8 mouse cellular contexts compared by ENCODE assay signal in the genomic region with DNA sequence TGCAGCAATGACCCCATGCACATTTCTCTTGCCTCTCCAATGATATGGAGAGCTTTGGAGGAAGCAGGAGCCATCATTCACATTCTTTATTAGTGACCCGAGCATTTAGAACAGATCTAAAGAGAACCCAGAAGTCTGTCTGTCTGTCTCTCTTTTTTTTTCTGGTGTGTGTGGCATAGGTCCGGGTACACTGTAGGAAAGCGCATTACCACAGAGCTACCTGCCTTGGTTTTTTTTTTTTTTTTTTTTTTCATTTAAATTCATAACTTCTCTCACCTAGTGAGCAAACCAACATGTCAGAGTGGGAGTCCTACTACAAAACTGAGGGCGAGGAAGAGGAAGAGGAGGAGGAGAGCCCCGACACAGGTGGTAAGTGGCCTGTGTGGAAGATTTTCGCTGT. TPM values are rescaled to one million over a fixed set of nuclear protein-coding genes. Genes with fewer than 3 reads are reported as not detected.
A peak's percentile ranks its signal among the peaks of the same experiment; 100 is the strongest.
DNase-seq lines count a peak whose midpoint lies in the region; ATAC-seq and TF ChIP-seq lines count a peak whose summit lies in the region.

No protein-coding gene starts in this region.

- H3K9me3 ChIP-seq in heart, embryonic 13.5 days, result no peaks in the 10 kb centered on the region
- no peaks in the 10 kb centered on the region for H3K9me3 ChIP-seq in ES-Bruce4 (replicated peaks; ENCODE audit: control insufficient read depth, insufficient read depth, low read length, poor library complexity, severe bottlenecking)
- no peaks in the 10 kb centered on the region for H3K9me3 ChIP-seq in forebrain, embryonic 16.5 days (ENCODE audit: control insufficient read depth, low read length)

- H3K4me2 ChIP-seq in heart, embryonic 13.5 days, result peak overlapping the region; percentile 96
- peak overlapping the region; percentile 90 for H3K4me2 ChIP-seq in forebrain, embryonic 16.5 days (ENCODE audit: low read length)

- peak overlapping the region; percentile 84 for H3K9ac ChIP-seq in heart, embryonic 13.5 days
- H3K9ac ChIP-seq in ES-Bruce4 (ENCODE audit: low read depth, poor library complexity, severe bottlenecking), result peak overlapping the region; percentile 14
- peak overlapping the region; percentile 79 for H3K9ac ChIP-seq in forebrain, embryonic 16.5 days (replicated peaks; ENCODE audit: low read depth, low read length)

- peaks cover 30% of the 10 kb centered on the region for H3K4me1 ChIP-seq in heart, embryonic 13.5 days
- H3K4me1 ChIP-seq in ES-Bruce4 (ENCODE audit: control insufficient read depth, insufficient read depth, low read length), result no peaks in the 10 kb centered on the region
- H3K4me1 ChIP-seq in forebrain, embryonic 16.5 days (replicated peaks; ENCODE audit: control insufficient read depth, insufficient read depth, low read length), result peaks cover 25% of the 10 kb centered on the region

- peak overlapping the region; percentile 80 for H3K27ac ChIP-seq in heart, embryonic 13.5 days (replicated peaks)
- no peak overlapping the region for H3K27ac ChIP-seq in ES-Bruce4 (ENCODE audit: insufficient read depth, low read length)
- H3K27ac ChIP-seq in forebrain, embryonic 16.5 days (ENCODE audit: low read length), result peak overlapping the region; percentile 78
- H3K27ac ChIP-seq in macrophage, result no peak overlapping the region

- peak overlapping the region; percentile 94 for H3K4me3 ChIP-seq in heart, embryonic 13.5 days
- peak overlapping the region; percentile 81 for H3K4me3 ChIP-seq in ES-Bruce4 (ENCODE audit: low read depth, low read length)
- peak overlapping the region; percentile 54 for H3K4me3 ChIP-seq in forebrain, embryonic 16.5 days (replicated peaks; ENCODE audit: low read length)
- H3K4me3 ChIP-seq in macrophage (ENCODE audit: inconsistent target), result peak overlapping the region; percentile 81

- H3K36me3 ChIP-seq in heart, embryonic 13.5 days, result peaks cover 28% of the 10 kb centered on the region
- H3K36me3 ChIP-seq in ES-Bruce4 (ENCODE audit: control insufficient read depth, insufficient read depth, low read length, poor library complexity, severe bottlenecking), result peaks cover 13% of the 10 kb centered on the region
- no peaks in the 10 kb centered on the region for H3K36me3 ChIP-seq in forebrain, embryonic 16.5 days (ENCODE audit: control insufficient read depth, insufficient read depth)
- no peaks in the 10 kb centered on the region for H3K36me3 ChIP-seq in macrophage (ENCODE audit: inconsistent target)

- no peak for TF ChIP-seq CTCF in ES-Bruce4 (IDR thresholded peaks at IDR 0.05; ENCODE audit: low read depth, low read length)

- DNase-seq in heart, adult 11 months, result no peak
- no peak for DNase-seq in c-Kit-positive CD71-positive TER-119-positive erythroid progenitor cells, embryonic 14.5 days (ENCODE audit: low spot score)
- no peak for DNase-seq in lung, postnatal 4 days
- DNase-seq in cerebellum, adult 18-20 months, result no peak

- no peaks in the 10 kb centered on the region; the same call in 1 of the 2 replicates for H3K79me2 ChIP-seq in macrophage (ENCODE audit: inconsistent target)

- no peak for ATAC-seq in heart, embryonic 13.5 days (ENCODE audit: extremely low read depth, insufficient number of reproducible peaks, low FRiP score, low TSS enrichment)
- no peak for ATAC-seq in forebrain, embryonic 16.5 days

- TF ChIP-seq POLR2A in ES-Bruce4 (IDR thresholded peaks at IDR 0.05; ENCODE audit: insufficient read depth, low read length), result no peak

- H3K27me3 ChIP-seq in heart, embryonic 13.5 days (replicated peaks), result no peaks in the 10 kb centered on the region
- H3K27me3 ChIP-seq in ES-Bruce4 (ENCODE audit: control insufficient read depth, insufficient read depth, low read length, poor library complexity, severe bottlenecking), result no peaks in the 10 kb centered on the region
- H3K27me3 ChIP-seq in forebrain, embryonic 16.5 days (replicated peaks; ENCODE audit: control insufficient read depth, insufficient read depth, low read length), result no peaks in the 10 kb centered on the region

- WGBS in heart, embryonic 13.5 days, result 21% methylated on average over 6 of the region's 6 CpGs
- WGBS in forebrain, embryonic 16.5 days, result 17% methylated on average over 6 of the region's 6 CpGs
- WGBS in macrophage (ENCODE audit: missing documents), result 0% methylated on average over 3 of the region's 6 CpGs

- no peak for TF ChIP-seq EP300 in ES-Bruce4 (IDR thresholded peaks at IDR 0.05; ENCODE audit: insufficient read depth, low read depth, low read length)

RNA-seq across cellular contexts. Expression of gene Desi1, which starts 16.8 kb away (rescaled TPM):
- 19.1 and 20.0 TPM in 2 replicates for polyA plus RNA-seq in heart, embryonic 13.5 days (2015; fragmentation: Nextera tagmentation; extraction: Ambion mirVana)
- polyA plus RNA-seq in ES-Bruce4 (2011; ENCODE audit: insufficient read depth, insufficient read length, low read depth, missing spikeins) (45.4 and 45.9 TPM in 2 replicates), macrophage (2018) (15.4 to 32.2 TPM (median 24.8 TPM) in 3 replicates)
- 45.4 and 47.4 TPM in 2 replicates for polyA plus RNA-seq in forebrain, embryonic 16.5 days (2015; fragmentation: Nextera tagmentation; extraction: Ambion mirVana)
- 1 to 10 TPM in 24 of 26 experiments, under 1 TPM in 2; 0.75 to 9.7 (median 4.3) TPM for total RNA-seq in macrophage (2018; cell fraction: chromatin; rRNA removed)
- total RNA-seq in macrophage (2018; cell fraction: cytosol; rRNA removed), result 10 to 100 TPM; 15.0 to 22.1 (median 17.8) TPM
- total RNA-seq in macrophage (2018; cell fraction: nucleus; rRNA removed), result 10 to 100 TPM in 7 of 26 experiments, 1 to 10 TPM in 19; 3.8 to 16.2 (median 6.8) TPM

RNA-seq across cellular contexts. Expression of gene Xrcc6, which starts 29.2 kb away (rescaled TPM):
- 71.3 and 72.9 TPM in 2 replicates for polyA plus RNA-seq in heart, embryonic 13.5 days (2015; fragmentation: Nextera tagmentation; extraction: Ambion mirVana)
- polyA plus RNA-seq in ES-Bruce4 (2011; ENCODE audit: insufficient read depth, insufficient read length, low read depth, missing spikeins) (98.6 and 131 TPM in 2 replicates), macrophage (2018) (8.4 to 21.0 TPM (median 15.0 TPM) in 3 replicates)
- 63.0 and 63.1 TPM in 2 replicates for polyA plus RNA-seq in forebrain, embryonic 16.5 days (2015; fragmentation: Nextera tagmentation; extraction: Ambion mirVana)
- 10 to 100 TPM in 12 of 26 experiments, 1 to 10 TPM in 14; 1.0 to 32.7 (median 8.5) TPM for total RNA-seq in macrophage (2018; cell fraction: chromatin; rRNA removed)
- total RNA-seq in macrophage (2018; cell fraction: cytosol; rRNA removed), result 10 to 100 TPM in 10 of 26 experiments, 1 to 10 TPM in 16; 7.0 to 13.8 (median 9.6) TPM
- total RNA-seq in macrophage (2018; cell fraction: nucleus; rRNA removed), result 10 to 100 TPM in 9 of 26 experiments, 1 to 10 TPM in 17; 2.2 to 30.8 (median 7.9) TPM

RNA-seq across cellular contexts. Expression of gene Snu13, which starts 30.6 kb away (rescaled TPM):
- 167 and 192 TPM in 2 replicates for polyA plus RNA-seq in heart, embryonic 13.5 days (2015; fragmentation: Nextera tagmentation; extraction: Ambion mirVana)
- polyA plus RNA-seq in ES-Bruce4 (2011; ENCODE audit: insufficient read depth, insufficient read length, low read depth, missing spikeins) (271 and 279 TPM in 2 replicates), macrophage (2018) (42.7 to 102 TPM (median 90.6 TPM) in 3 replicates)
- 284 and 285 TPM in 2 replicates for polyA plus RNA-seq in forebrain, embryonic 16.5 days (2015; fragmentation: Nextera tagmentation; extraction: Ambion mirVana)
- total RNA-seq in macrophage (2018; cell fraction: chromatin; rRNA removed), result 10 to 100 TPM in 20 of 26 experiments, 1 to 10 TPM in 6; 5.2 to 30.8 (median 15.9) TPM
- total RNA-seq in macrophage (2018; cell fraction: cytosol; rRNA removed), result 10 to 100 TPM; 43.1 to 64.2 (median 54.7) TPM
- total RNA-seq in macrophage (2018; cell fraction: nucleus; rRNA removed), result 10 to 100 TPM; 19.0 to 67.9 (median 27.6) TPM

RNA-seq across cellular contexts. Expression of gene 1700029P11Rik, which starts 36.5 kb away (rescaled TPM):
- not detected in 2 replicates for polyA plus RNA-seq in heart, embryonic 13.5 days (2015; fragmentation: Nextera tagmentation; extraction: Ambion mirVana)
- 3.5 and 4.8 TPM in 2 replicates for polyA plus RNA-seq in ES-Bruce4 (2011; ENCODE audit: insufficient read depth, insufficient read length, low read depth, missing spikeins)
- polyA plus RNA-seq in forebrain, embryonic 16.5 days (2015; fragmentation: Nextera tagmentation; extraction: Ambion mirVana), result not detected in 2 replicates
- total RNA-seq in macrophage (2018; cell fraction: chromatin; rRNA removed), result not detected
- total RNA-seq in macrophage (2018; cell fraction: cytosol; rRNA removed), result not detected
- not detected for total RNA-seq in macrophage (2018; cell fraction: nucleus; rRNA removed)
- not detected in 3 replicates for polyA plus RNA-seq in macrophage (2018)

RNA-seq across cellular contexts. Expression of gene 4930407I10Rik, which starts 42.1 kb away (rescaled TPM):
- polyA plus RNA-seq in heart, embryonic 13.5 days (2015; fragmentation: Nextera tagmentation; extraction: Ambion mirVana), result not detected in 2 replicates
- not detected in 2 replicates for polyA plus RNA-seq in ES-Bruce4 (2011; ENCODE audit: insufficient read depth, insufficient read length, low read depth, missing spikeins)
- not detected in 2 replicates for polyA plus RNA-seq in forebrain, embryonic 16.5 days (2015; fragmentation: Nextera tagmentation; extraction: Ambion mirVana)
- not detected for total RNA-seq in macrophage (2018; cell fraction: chromatin; rRNA removed)
- not detected for total RNA-seq in macrophage (2018; cell fraction: cytosol; rRNA removed)
- total RNA-seq in macrophage (2018; cell fraction: nucleus; rRNA removed), result not detected
- not detected in 3 replicates for polyA plus RNA-seq in macrophage (2018)

Comparison
In these comparisons a context has a peak if more than half of its experiments do, and no peak if none do; other contexts are left out.
1. H3K27ac ChIP-seq: peak in heart, embryonic 13.5 days (single experiment) and forebrain, embryonic 16.5 days (single experiment); none in ES-Bruce4 (single experiment) and macrophage (single experiment).
2. H3K9ac ChIP-seq: peak in every context shown above with its lines; median percentile 84 in heart, embryonic 13.5 days; 79 in forebrain, embryonic 16.5 days; 14 in ES-Bruce4.
3. Peak in every context shown above with its lines, with median percentiles within 50 percentile points of each other: H3K4me3 ChIP-seq.